Comparison of ENCODE assay signal across 13 mouse cellular contexts in the genomic region with DNA sequence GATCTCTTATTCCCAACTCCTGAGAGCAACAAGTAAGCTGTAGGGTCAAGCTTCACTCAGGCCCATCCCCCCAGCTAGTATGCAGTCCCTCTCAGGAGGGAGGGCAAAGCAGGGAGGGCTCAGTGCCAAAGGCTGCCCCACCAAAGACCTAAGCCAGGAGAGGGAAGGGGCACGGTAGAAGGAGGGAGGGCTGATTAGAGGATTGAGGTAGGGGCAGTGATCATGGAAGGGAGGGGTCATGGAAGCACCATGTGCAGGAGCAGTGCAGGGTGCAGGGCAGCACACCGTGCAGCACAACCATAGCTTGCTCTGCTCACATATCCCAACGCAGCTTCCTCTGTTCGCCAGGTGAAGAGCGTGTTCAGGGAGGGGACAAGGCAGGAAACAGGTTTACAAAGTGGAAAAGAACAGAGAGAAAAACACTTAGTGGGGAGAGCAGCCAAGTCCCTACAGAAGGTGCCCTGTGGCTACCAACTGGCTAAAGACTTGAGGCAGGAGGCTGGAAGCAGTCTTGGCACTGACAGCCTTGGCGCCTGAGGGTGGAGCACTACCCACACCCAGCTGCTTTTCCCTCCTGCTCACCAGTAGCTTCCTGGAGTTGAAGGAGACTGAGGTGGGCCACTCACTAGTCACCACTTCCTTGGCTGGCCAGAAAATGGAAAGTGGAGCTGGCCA. TPM values are rescaled to one million over a fixed set of nuclear protein-coding genes. Genes with fewer than 3 reads are reported as not detected.
DNase-seq lines count a peak whose midpoint lies in the region; ATAC-seq and TF ChIP-seq lines count a peak whose summit lies in the region.
"Had no signal": no experiment of that assay in that cellular context is flagged by ENCODE, and none has a peak within 500 bp of the region (broad histone marks: within the 10 kb centered on the region; RNA-seq: fewer than 3 reads in every experiment).

No protein-coding gene starts in this region.

- peak; percentile 10 for DNase-seq in gastrocnemius, postnatal 10 days
- no peak for DNase-seq in gastrocnemius, adult 18-20 months (ENCODE audit: low spot score)
- DNase-seq in left cerebral cortex, postnatal 4 days, result peak; percentile 55
- DNase-seq in left cerebral cortex, adult 9 months (ENCODE audit: low spot score in 2 of 2), result no peak
- DNase-seq in cerebellum, adult 18-20 months, result peak; percentile 77 to 86
- no peak for DNase-seq in liver, embryonic 14.5 days (ENCODE audit: low read depth in 3 of 3, low spot score in 3 of 3)
- DNase-seq in ovary, adult 18-20 months (ENCODE audit: low spot score), result no peak
- DNase-seq in urinary bladder, postnatal 10 days (ENCODE audit: low spot score), result no peak
- DNase-seq: heart, postnatal 10 days; right cerebral cortex, postnatal 25 days had no signal

- no peaks in the 10 kb centered on the region for H3K9me3 ChIP-seq in liver, embryonic 14.5 days (ENCODE audit: control insufficient read depth, low read length)
- H3K9me3 ChIP-seq: embryonic facial prominence, embryonic 15.5 days; neural tube, embryonic 12.5 days had no signal

- no peaks in the 10 kb centered on the region; the same call in 1 of the 2 replicates for H3K36me3 ChIP-seq in liver, embryonic 14.5 days (replicated peaks; ENCODE audit: control insufficient read depth, insufficient read depth, low read depth)

- H3K4me3 ChIP-seq in liver, embryonic 14.5 days (ENCODE audit: insufficient read depth in 1 of 2, low read depth in 2 of 2, low read length in 2 of 2), result no peak overlapping the region
- H3K4me3 ChIP-seq: embryonic facial prominence, embryonic 15.5 days; neural tube, embryonic 12.5 days had no signal

- H3K9ac ChIP-seq in liver, embryonic 14.5 days (replicated peaks), result no peak overlapping the region; the same call in 1 of the 2 replicates
- H3K9ac ChIP-seq: embryonic facial prominence, embryonic 15.5 days; neural tube, embryonic 12.5 days had no signal

- intact Hi-C loops in left cerebral cortex, postnatal 4 days (cut with DNase I), result no loop called here

- H3K27me3 ChIP-seq in liver, embryonic 14.5 days (ENCODE audit: control insufficient read depth, insufficient read depth, low read length), result no peaks in the 10 kb centered on the region
- H3K27me3 ChIP-seq: embryonic facial prominence, embryonic 15.5 days; neural tube, embryonic 12.5 days had no signal

- 62% methylated on average over 6 of the region's 6 CpGs for WGBS in liver, embryonic 14.5 days (ENCODE audit: insufficient replicate concordance)

- H3K27ac ChIP-seq in liver, embryonic 14.5 days, result no peak overlapping the region
- H3K27ac ChIP-seq: embryonic facial prominence, embryonic 15.5 days; macrophage; neural tube, embryonic 12.5 days had no signal

- no peak overlapping the region for H3K4me2 ChIP-seq in liver, embryonic 14.5 days (ENCODE audit: low read depth)
- H3K4me2 ChIP-seq: embryonic facial prominence, embryonic 15.5 days; neural tube, embryonic 12.5 days had no signal

- TF ChIP-seq CTCF in liver, embryonic 14.5 days (IDR thresholded peaks at IDR 0.05; ENCODE audit: low read depth), result peak; percentile 21; the same call in 1 of the 2 replicates

- TF ChIP-seq EP300 in liver, embryonic 14.5 days (IDR thresholded peaks at IDR 0.05; ENCODE audit: low read depth), result no peak

- H3K4me1 ChIP-seq in liver, embryonic 14.5 days (replicated peaks; ENCODE audit: control insufficient read depth in 2 of 2, insufficient read depth in 2 of 2, low read length in 1 of 2), result peaks cover 7 to 17% of the 10 kb centered on the region in 2 experiments
- H3K4me1 ChIP-seq: embryonic facial prominence, embryonic 15.5 days; neural tube, embryonic 12.5 days had no signal

- no peak for ATAC-seq in liver, embryonic 14.5 days (ENCODE audit: insufficient read depth)

RNA-seq across cellular contexts. Expression of gene Uckl1, which starts 13.6 kb away (rescaled TPM):
- total RNA-seq in gastrocnemius, postnatal 10 days (2021), result 10 to 100 TPM; 36.5 to 43.5 TPM
- total RNA-seq in gastrocnemius, adult 18-20 months (2021), result 10 to 100 TPM; 23.2 to 23.4 TPM
- 10 to 100 TPM; 66.1 to 69.2 TPM for total RNA-seq in left cerebral cortex, postnatal 4 days (2021)
- 30.8 and 33.3 TPM in 2 replicates for polyA plus RNA-seq in liver, embryonic 14.5 days (2012; rRNA removed)
- polyA plus RNA-seq in liver, embryonic 14.5 days (2014; fragmentation: Nextera tagmentation; extraction: Ambion mirVana), result 18.7 and 21.6 TPM in 2 replicates

RNA-seq across cellular contexts. Expression of gene Prpf6, which starts 20.6 kb away (rescaled TPM):
- 10 to 100 TPM; 26.7 to 33.4 TPM for total RNA-seq in gastrocnemius, postnatal 10 days (2021)
- 10 to 100 TPM; 30.8 to 34.2 TPM for total RNA-seq in gastrocnemius, adult 18-20 months (2021)
- 10 to 100 TPM; 49.7 to 51.6 TPM for total RNA-seq in left cerebral cortex, postnatal 4 days (2021)
- 9.5 and 15.7 TPM in 2 replicates for polyA plus RNA-seq in liver, embryonic 14.5 days (2012; rRNA removed)
- polyA plus RNA-seq in liver, embryonic 14.5 days (2014; fragmentation: Nextera tagmentation; extraction: Ambion mirVana), result 22.3 and 25.9 TPM in 2 replicates

RNA-seq across cellular contexts. Expression of gene Zfp512b, which starts 21.5 kb away (rescaled TPM):
- 10 to 100 TPM; 28.4 to 32.4 TPM for total RNA-seq in gastrocnemius, postnatal 10 days (2021)
- 10 to 100 TPM; 13.5 to 18.0 TPM for total RNA-seq in gastrocnemius, adult 18-20 months (2021)
- total RNA-seq in left cerebral cortex, postnatal 4 days (2021), result 100 to 1,000 TPM; 191 to 197 TPM
- 8.8 and 9.5 TPM in 2 replicates for polyA plus RNA-seq in liver, embryonic 14.5 days (2012; rRNA removed)
- polyA plus RNA-seq in liver, embryonic 14.5 days (2014; fragmentation: Nextera tagmentation; extraction: Ambion mirVana), result 4.4 and 6.5 TPM in 2 replicates

RNA-seq across cellular contexts. Expression of gene Samd10, which starts 28.0 kb away (rescaled TPM):
- 1 to 10 TPM in 1 of 2 experiments, under 1 TPM in 1; 0.85 to 1.2 TPM for total RNA-seq in gastrocnemius, postnatal 10 days (2021)
- total RNA-seq in gastrocnemius, adult 18-20 months (2021), result 1 to 10 TPM; 1.3 to 3.2 TPM
- 10 to 100 TPM; 43.7 to 48.7 TPM for total RNA-seq in left cerebral cortex, postnatal 4 days (2021)
- 1.6 TPM in 2 replicates for polyA plus RNA-seq in liver, embryonic 14.5 days (2012; rRNA removed)
- 1.5 TPM in 2 replicates for polyA plus RNA-seq in liver, embryonic 14.5 days (2014; fragmentation: Nextera tagmentation; extraction: Ambion mirVana)

RNA-seq across cellular contexts. Expression of gene Dnajc5, which starts 50.8 kb away (rescaled TPM):
- total RNA-seq in gastrocnemius, postnatal 10 days (2021), result 10 to 100 TPM; 67.5 to 70.1 TPM
- total RNA-seq in gastrocnemius, adult 18-20 months (2021), result 10 to 100 TPM; 42.2 to 47.7 TPM
- 100 to 1,000 TPM; 288 to 305 TPM for total RNA-seq in left cerebral cortex, postnatal 4 days (2021)
- 12.5 and 13.9 TPM in 2 replicates for polyA plus RNA-seq in liver, embryonic 14.5 days (2012; rRNA removed)
- 20.0 and 23.7 TPM in 2 replicates for polyA plus RNA-seq in liver, embryonic 14.5 days (2014; fragmentation: Nextera tagmentation; extraction: Ambion mirVana)

Comparison
In these comparisons a context has a peak if more than half of its experiments do, and no peak if none do; other contexts are left out.
1. DNase-seq: peak in gastrocnemius, postnatal 10 days (single experiment), left cerebral cortex, postnatal 4 days (single experiment) and cerebellum, adult 18-20 months (2 of 2); none in gastrocnemius, adult 18-20 months (single experiment), left cerebral cortex, adult 9 months (0 of 2), liver, embryonic 14.5 days (0 of 3), ovary, adult 18-20 months (single experiment) and urinary bladder, postnatal 10 days (single experiment).
2. RNA of gene Zfp512b, which starts 21.5 kb away (total RNA-seq): 191 to 197 TPM in left cerebral cortex, postnatal 4 days; 28.4 to 32.4 TPM in gastrocnemius, postnatal 10 days and 13.5 to 18.0 TPM in gastrocnemius, adult 18-20 months; every median in the first group is over 4 times any median in the second.